Mouse (Mus musculus) heart, embryonic 14.5 days (tissue): ENCODE results near the gene Dpm3. TPM values are rescaled to one million over a fixed set of nuclear protein-coding genes. Genes with fewer than 3 reads are reported as not detected.
A peak's percentile ranks its signal among the peaks of the same experiment; 100 is the strongest.

Experiments used
- ATAC-seq: fragments of 200-750 bp; cut with Nextera tagmentation; 2 replicates; pipeline ENCODE4 v1.8.0; 2017; ENCODE audit warnings: low read depth, moderate TSS enrichment; ENCODE audit not compliant: insufficient number of reproducible peaks, insufficient read depth, low FRiP score
- H3K27ac ChIP-seq, 2 experiments: fragments of 200-500 bp in 1 of 2; fragments of 300-500 bp in 1 of 2; sonication (generic) in 1 of 2; replicated peaks in 1 of 2; 2 replicates each; pipeline ENCODE4 v1.5.1; 2012 to 2014; ENCODE audit warnings: low read depth in 2 of 2, low read length in 2 of 2, control low read depth in 1 of 2, mild to moderate bottlenecking in 1 of 2, mixed read lengths in 1 of 2; ENCODE audit not compliant: control insufficient read depth in 1 of 2, insufficient read depth in 1 of 2
- H3K27me3 ChIP-seq: fragments of 300-500 bp; sonication (generic); 2 replicates; pipeline ENCODE4 v1.6.1; 2014; ENCODE audit warnings: mild to moderate bottlenecking, low read length, control low read depth; ENCODE audit not compliant: control insufficient read depth, insufficient read depth
- H3K36me3 ChIP-seq: fragments of 300-500 bp; sonication (generic); 2 replicates; pipeline ENCODE4 v1.6.1; 2014; ENCODE audit warnings: mild to moderate bottlenecking, control low read depth, low read length, mixed read lengths; ENCODE audit not compliant: control insufficient read depth, insufficient read depth
- H3K4me1 ChIP-seq, 2 experiments: fragments of 200-500 bp in 1 of 2; fragments of 300-500 bp in 1 of 2; sonication (generic) in 1 of 2; 2 replicates each; pipeline ENCODE4 v1.6.1; 2012 to 2014; ENCODE audit warnings: low read length in 2 of 2, control low read depth in 1 of 2, mixed read lengths in 1 of 2; ENCODE audit not compliant: control insufficient read depth in 2 of 2, insufficient read depth in 2 of 2
- H3K4me2 ChIP-seq: fragments of 300-500 bp; sonication (generic); 2 replicates; pipeline ENCODE4 v1.6.1; 2014; ENCODE audit warnings: mild to moderate bottlenecking, low read length
- H3K4me3 ChIP-seq, 2 experiments: fragments of 200-500 bp in 1 of 2; fragments of 300-500 bp in 1 of 2; sonication (generic) in 1 of 2; 2 replicates each; pipeline ENCODE4 v1.5.1; 2012 to 2014; ENCODE audit warnings: low read length in 2 of 2, mild to moderate bottlenecking in 2 of 2, control low read depth in 1 of 2, low read depth in 1 of 2, moderate library complexity in 1 of 2; ENCODE audit not compliant: control insufficient read depth in 1 of 2, insufficient read depth in 1 of 2
- H3K9ac ChIP-seq: fragments of 300-500 bp; sonication (generic); 2 replicates; pipeline ENCODE4 v1.6.1; 2014; ENCODE audit warnings: mild to moderate bottlenecking, low read length
- H3K9me3 ChIP-seq: fragments of 300-500 bp; sonication (generic); 2 replicates; pipeline ENCODE4 v1.6.1; 2016; ENCODE audit warnings: low read length, control low read depth; ENCODE audit not compliant: control insufficient read depth
- WGBS: fragments of 180-500 bp; shearing (Covaris S2); extraction: QIAGEN DNeasy Blood & Tissue Kit; methylation state at CpG from one replicate; pipeline ENCODE4 v1.1.7; 2014; 5-methylcytosine and 5-hydroxymethylcytosine counted together
- polyA plus RNA-seq: library from polyadenylated mRNA; unstranded; fragments of >200 nt; fragmentation: Nextera tagmentation; extraction: Ambion mirVana; gene quantifications from 2 replicates; pipeline ENCODE4 v1.2.1, GENCODE M21; 2014

Gene Dpm3
- polyA plus RNA-seq, 1 experiment from 2014 or later, result 97.9 TPM

- Histone ChIP-seq H3K4me2 (no peak overlapping the region), H3K4me1 (peaks cover 0 to 1% of the 10 kb centered on the region in 2 experiments; a peak in 1 of 4 replicates), H3K9ac (no peak overlapping the region), H3K4me3 (no peak overlapping the region), H3K36me3 (no peaks in the 10 kb centered on the region), H3K27me3 (0 out of 2 replicates have a peak, but pooled peaks cover 2% of the 10 kb centered on the region), H3K27ac (no peak overlapping the region), H3K9me3 (no peaks in the 10 kb centered on the region)
- WGBS, result 57% methylated on average over 4 of the region's 4 CpGs
- ATAC-seq, result no peak
Measured at GRCm38 (mm10) chr3:89305105-89305504, 45.9 kb downstream of the Dpm3 start.

GRCm38 (mm10) chr3:89305551-89306325, 46.6 kb downstream of the Dpm3 start:
- no peak overlapping the region for H3K4me2 ChIP-seq
- H3K27ac ChIP-seq, result no peak overlapping the region
- WGBS, result 73% methylated on average over 8 of the region's 8 CpGs
- H3K4me3 ChIP-seq, result no peak overlapping the region
- no peak for ATAC-seq
- no peaks in the 10 kb centered on the region for H3K9me3 ChIP-seq
- H3K27me3 ChIP-seq, result no peaks in the 10 kb centered on the region
- no peak overlapping the region for H3K9ac ChIP-seq
- no peaks in the 10 kb centered on the region for H3K4me1 ChIP-seq
- H3K36me3 ChIP-seq, result no peaks in the 10 kb centered on the region

DNA sequence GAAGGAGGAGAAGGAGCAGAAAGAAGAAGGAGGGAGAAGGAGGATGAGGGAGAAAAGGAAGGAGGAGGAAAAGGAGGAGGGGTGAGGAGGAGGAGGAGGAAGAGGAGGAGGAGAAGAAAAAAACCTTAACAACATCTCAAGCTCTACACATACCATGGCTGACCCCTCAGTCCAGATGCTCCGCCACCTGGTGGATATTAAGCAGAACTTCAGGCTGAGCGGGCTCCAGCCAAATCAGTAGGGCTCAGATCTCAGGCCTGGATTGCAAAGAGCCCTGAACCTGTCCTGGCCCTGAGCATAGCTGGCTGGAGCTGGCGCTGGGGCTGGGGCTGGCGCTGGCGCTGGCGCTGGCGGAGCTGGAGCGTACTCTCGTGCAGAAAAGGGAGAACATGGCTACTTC, 48.9 kb downstream of the Dpm3 start:
- Histone ChIP-seq H3K4me2 (no peak overlapping the region), H3K4me3 (no peak overlapping the region), H3K27me3 (no peaks in the 10 kb centered on the region), H3K9ac (no peak overlapping the region), H3K4me1 (no peaks in the 10 kb centered on the region), H3K9me3 (no peaks in the 10 kb centered on the region), H3K27ac (no peak overlapping the region), H3K36me3 (no peaks in the 10 kb centered on the region)
- WGBS, result 2% methylated on average over 9 of the region's 9 CpGs
- peak; percentile 44; the same call in 1 of the 2 replicates for ATAC-seq

DNA sequence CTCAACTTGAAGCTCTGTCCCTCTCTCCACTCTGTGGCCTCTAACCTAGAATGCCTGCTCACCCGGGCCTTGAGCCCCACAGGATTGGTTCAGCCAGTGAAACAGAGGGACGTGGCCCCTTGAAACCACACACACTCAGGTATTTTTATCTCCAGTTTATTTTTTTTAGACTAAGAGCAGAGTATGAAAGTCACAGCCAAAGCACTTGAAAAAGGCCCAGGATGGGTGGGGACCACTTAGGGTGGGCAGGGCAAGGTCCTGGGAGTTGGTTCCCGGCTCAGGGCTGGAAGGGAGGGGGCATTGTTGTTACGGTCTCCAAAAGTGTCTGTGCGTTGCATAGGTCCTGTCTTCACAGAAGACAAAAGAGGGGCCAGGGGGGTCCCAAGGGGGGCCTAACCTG, 55.2 kb downstream of the Dpm3 start:
- Histone ChIP-seq H3K9me3 (no peaks in the 10 kb centered on the region), H3K4me1 (peaks cover 23 to 30% of the 10 kb centered on the region in 2 experiments), H3K4me2 (no peak overlapping the region), H3K27me3 (peaks cover 23% of the 10 kb centered on the region), H3K27ac (no peak overlapping the region), H3K4me3 (no peak overlapping the region), H3K36me3 (no peaks in the 10 kb centered on the region), H3K9ac (no peak overlapping the region)
- 41% methylated on average over 5 of the region's 5 CpGs for WGBS
- no peak for ATAC-seq

DNA sequence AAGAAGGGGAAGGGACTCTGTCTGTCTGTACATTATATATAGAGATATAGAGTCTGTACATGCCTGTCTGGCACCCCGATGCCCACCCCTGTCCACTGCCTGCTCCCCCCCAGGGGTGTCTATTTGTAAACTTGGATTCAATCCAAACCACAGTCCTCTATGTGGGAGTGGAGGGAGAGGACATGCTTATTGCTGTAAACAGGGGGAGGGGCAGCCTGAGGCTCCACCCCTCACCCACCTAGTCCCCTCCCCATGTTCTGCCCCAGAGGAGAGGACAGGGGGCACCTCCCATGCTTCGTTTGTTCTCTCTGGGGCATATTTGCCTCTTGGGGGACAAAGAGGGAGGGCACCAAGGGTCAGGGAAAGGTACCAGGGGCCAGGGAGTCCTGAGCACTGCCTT, 55.6 kb downstream of the Dpm3 start:
- ATAC-seq, result 0 out of 2 replicates have a peak, but pooled peaks have one; percentile 3
- H3K4me3 ChIP-seq, result no peak overlapping the region

GRCm38 (mm10) chr3:89315195-89315929, 56.2 kb downstream of the Dpm3 start:
- H3K4me2 ChIP-seq, result peak overlapping the region; percentile 67
- peaks cover 33% of the 10 kb centered on the region for H3K27me3 ChIP-seq
- peaks cover 30 to 40% of the 10 kb centered on the region in 2 experiments for H3K4me1 ChIP-seq
- H3K27ac ChIP-seq, result no peak overlapping the region
- H3K4me3 ChIP-seq, result peak overlapping the region; percentile 28 to 37
- peak; percentile 17; the same call in 1 of the 2 replicates for ATAC-seq
- H3K36me3 ChIP-seq, result no peaks in the 10 kb centered on the region
- H3K9me3 ChIP-seq, result no peaks in the 10 kb centered on the region
- 11% methylated on average over 21 of the region's 26 CpGs for WGBS
- H3K9ac ChIP-seq, result peak overlapping the region; percentile 66

More for the DNA sequence above, 55.6 kb downstream of the Dpm3 start:
- Histone ChIP-seq H3K4me1 (peaks cover 26 to 34% of the 10 kb centered on the region in 2 experiments), H3K9ac (0 out of 2 replicates have a peak overlapping the region, but pooled peaks have one; percentile 66), H3K4me2 (peak overlapping the region; percentile 67), H3K36me3 (no peaks in the 10 kb centered on the region), H3K27ac (no peak overlapping the region), H3K9me3 (no peaks in the 10 kb centered on the region), H3K27me3 (peaks cover 28% of the 10 kb centered on the region)
- 52% methylated on average over 2 of the region's 2 CpGs for WGBS

- WGBS, result 20% methylated on average over 38 of the region's 40 CpGs
- Histone ChIP-seq H3K4me1 (peaks cover 37 to 48% of the 10 kb centered on the region in 2 experiments), H3K9ac (no peak overlapping the region), H3K4me3 (peak overlapping the region in 1 of 2 experiments; percentile 37; a peak in 2 of 4 replicates), H3K27me3 (peaks cover 42% of the 10 kb centered on the region), H3K4me2 (peak overlapping the region; percentile 67), H3K36me3 (no peaks in the 10 kb centered on the region), H3K9me3 (no peaks in the 10 kb centered on the region), H3K27ac (no peak overlapping the region)
- no peak for ATAC-seq
Measured at GRCm38 (mm10) chr3:89315930-89316831, 57.0 kb downstream of the Dpm3 start.
